Mouse (Mus musculus) layer of hippocampus, adult 11-12 months (tissue): Measurements from ENCODE around the gene Tstd2.

Experiments
- DNase-seq: peaks from one replicate; pipeline ENCODE4 v3.0.0; 2022; ENCODE audit warnings: low spot score

Tstd2 gene

GRCm38 (mm10) chr4:46084416-46085172, 53.9 kb downstream of the Tstd2 start:
- DNase-seq: no peak

DNA sequence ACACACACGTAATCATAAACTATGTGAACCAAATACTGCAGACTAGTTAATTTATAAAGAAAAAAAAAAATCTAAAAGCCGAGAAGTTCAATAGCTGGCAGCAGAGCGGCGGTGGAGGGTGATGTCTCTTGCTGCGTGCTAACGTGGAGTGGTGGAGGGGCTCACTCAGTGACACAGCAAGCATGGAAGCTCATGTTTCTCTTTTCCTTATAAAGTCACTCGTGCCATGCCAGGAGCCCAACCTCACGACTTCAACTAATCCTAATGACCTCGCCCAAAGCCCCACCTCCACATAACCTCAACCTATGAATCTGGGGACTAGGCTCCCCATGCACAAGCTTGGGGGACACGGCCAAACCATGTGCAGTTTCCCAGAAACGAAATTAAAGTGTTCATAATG, 55.9 kb downstream of the Tstd2 start:
- DNase-seq: no peak

- no peak for DNase-seq
Observed at GRCm38 (mm10) chr4:46080261-46080660, 58.2 kb downstream of the Tstd2 start.

- DNase-seq: no peak
Observed at GRCm38 (mm10) chr4:46076892-46077291, 61.6 kb downstream of the Tstd2 start.

DNA sequence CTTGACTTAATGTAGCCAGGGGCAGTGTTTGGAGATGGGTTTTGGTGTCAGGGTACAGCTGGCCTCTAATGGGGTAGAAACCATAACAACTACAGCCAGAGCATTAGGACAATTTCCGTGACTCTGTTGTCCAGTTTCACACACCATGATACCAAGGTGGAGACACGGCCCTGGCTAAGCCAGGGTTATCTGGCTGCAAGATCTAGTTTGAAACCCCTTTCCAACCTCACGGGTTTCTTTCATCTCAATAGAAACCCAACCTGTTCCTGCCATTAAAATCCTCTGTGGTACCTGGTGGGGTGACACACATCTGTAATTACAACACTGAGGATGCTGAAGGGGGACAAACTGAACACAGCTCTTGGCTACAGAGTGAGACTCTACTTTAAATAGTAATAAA, 62.8 kb downstream of the Tstd2 start:
- no peak for DNase-seq

DNA sequence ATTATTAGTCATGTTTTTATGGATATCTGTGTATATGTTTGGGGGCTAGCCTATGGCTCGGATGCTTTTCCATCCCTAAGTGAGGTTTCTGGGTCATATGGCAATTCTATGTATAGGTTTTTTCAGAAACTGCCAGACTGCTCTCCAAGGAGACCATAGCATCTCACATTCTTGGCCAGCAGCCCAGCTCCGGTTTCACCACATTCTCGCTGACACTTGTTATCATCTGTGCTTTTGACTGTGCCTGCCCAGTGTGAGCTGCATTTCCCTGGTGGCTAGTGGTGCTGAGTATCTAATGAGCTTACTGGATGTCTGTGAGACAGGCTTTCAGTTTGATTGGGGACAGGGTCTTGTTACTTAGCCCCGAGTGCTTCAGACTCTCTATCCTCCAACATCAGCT, 64.8 kb downstream of the Tstd2 start:
- no peak for DNase-seq

- DNase-seq: no peak
Observed at GRCm38 (mm10) chr4:46072631-46073030, 65.9 kb downstream of the Tstd2 start.

- DNase-seq: no peak
Observed at GRCm38 (mm10) chr4:46069851-46070482, 68.5 kb downstream of the Tstd2 start.

DNA sequence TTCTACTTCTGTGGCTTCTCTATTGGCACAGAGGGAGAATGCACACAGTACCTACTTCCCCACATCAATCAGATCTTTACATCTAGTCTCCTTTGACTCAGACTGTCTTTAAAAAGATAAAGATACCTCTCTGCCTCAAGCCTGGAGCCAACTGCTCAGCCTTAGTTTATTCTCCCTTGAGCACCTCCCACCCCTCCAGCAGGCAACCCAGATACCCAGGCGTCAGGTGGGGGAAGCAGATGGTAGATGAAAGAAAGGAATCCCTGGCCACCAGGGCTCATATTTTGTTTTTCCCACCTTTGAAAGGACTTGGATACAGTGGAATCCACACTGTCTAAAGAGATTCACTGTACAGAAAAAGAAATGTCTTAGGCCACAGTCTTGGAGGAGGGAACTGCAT, 69.9 kb downstream of the Tstd2 start:
- no peak for DNase-seq

DNA sequence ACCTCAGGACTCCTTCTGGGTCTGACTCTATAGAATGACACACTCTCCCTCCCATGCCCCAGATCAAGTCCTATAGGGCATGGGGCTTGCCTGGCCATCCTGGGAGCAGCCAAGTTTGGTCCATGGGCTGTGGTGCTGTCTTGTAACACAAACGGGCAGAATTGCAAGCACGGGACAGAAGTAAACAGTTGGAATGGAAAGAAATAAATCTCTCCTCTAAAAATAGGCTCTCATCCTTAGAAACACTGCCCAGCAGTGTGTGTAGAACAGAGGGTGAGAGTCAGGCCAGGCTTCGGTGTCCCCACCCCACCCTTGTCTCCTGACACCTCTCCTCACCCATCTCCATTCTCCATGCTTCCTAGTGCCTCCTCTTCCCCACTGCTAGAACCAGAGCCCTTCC, 70.4 kb downstream of the Tstd2 start:
- DNase-seq: no peak

DNA sequence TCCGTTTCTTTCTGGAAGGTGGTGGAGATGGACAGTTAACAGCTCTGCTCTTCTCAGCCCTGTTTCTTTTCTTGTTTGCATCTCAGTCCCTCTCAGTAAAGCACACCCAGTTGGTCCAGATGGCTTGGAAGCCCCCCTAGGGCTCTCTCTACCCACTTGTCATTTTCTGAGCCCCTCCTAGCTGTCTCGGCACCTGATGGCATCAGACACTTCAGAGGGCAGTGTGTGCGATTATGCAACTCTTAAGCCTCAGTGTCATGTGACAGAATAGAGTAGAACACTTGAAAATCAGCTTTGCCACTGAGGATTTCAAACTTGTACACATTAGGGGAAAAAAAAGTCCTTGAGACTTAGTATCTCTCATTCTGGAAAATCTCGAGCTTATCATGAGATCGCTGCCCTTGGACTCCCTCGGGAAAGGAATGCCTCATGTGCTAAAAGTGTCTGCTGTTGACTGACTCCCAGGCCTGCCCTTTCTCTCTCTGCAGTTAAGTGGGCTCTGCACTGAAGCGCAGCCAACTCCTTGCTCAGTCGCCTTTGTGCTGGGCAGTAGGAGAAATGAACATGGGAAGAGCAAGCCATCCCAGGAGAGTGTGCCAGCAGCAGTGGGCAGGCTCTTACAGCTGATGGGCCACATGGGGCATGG, 72.7 kb downstream of the Tstd2 start:
- DNase-seq: no peak

DNA sequence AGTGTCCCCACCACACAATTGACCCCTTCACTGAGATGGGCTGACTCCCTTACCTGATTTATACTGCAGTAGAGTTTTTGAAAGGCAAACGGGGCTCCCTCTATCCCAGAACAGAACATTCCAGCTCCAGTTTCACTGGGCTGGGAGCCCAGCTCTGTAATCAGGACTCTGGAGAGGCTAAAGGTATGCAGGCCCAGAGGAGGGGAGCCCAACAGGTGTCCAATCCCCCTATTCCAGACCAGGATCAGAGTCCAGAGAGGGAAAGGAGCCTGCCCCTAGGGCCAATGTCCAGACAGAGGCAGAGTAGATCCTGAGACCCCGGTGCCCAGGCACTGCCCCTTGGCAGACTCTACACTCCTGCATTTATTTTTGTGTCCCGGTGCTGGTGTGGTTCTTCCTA, 73.5 kb downstream of the Tstd2 start:
- no peak for DNase-seq
